Comparison of ENCODE assay signal across 21 mouse cellular contexts in the genomic region with DNA sequence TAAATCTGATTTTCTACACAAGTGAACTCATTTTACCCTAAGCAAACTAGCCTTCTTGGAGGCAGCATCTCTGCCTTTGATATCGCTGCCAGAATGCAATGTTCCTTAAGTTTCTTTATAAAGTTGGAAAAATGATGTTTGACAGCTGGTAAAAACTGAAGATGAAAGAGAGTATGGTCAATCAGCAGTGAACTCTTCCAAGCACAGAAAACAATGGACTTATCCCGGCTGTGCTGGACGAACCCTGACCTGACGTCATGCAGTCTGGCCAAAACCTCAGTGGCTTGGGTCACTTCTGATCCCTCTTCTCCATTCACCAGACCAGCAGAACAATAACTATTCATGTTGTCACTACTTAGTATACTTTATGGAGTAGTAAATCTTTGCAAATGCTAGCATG. TPM values are rescaled to one million over a fixed set of nuclear protein-coding genes. Genes with fewer than 3 reads are reported as not detected.
A peak's percentile ranks its signal among the peaks of the same experiment; 100 is the strongest.
DNase-seq lines count a peak whose midpoint lies in the region; ATAC-seq lines count a peak whose summit lies in the region.
"Had no signal": no experiment of that assay in that cellular context is flagged by ENCODE, and none has a peak within 500 bp of the region (broad histone marks: within the 10 kb centered on the region; RNA-seq: fewer than 3 reads in every experiment).

No protein-coding gene starts in this region.

- no peaks in the 10 kb centered on the region; the same call in 1 of the 2 replicates for H3K36me3 ChIP-seq in hindbrain, embryonic 12.5 days
- H3K36me3 ChIP-seq: embryonic facial prominence, embryonic 12.5 days; forebrain, embryonic 15.5 days; G1E; intestine, embryonic 15.5 days had no signal

- no peak overlapping the region for H3K4me3 ChIP-seq in hindbrain, embryonic 12.5 days
- H3K4me3 ChIP-seq: embryonic facial prominence, embryonic 12.5 days; forebrain, embryonic 15.5 days; intestine, embryonic 15.5 days had no signal

- 32% methylated on average over 4 of the region's 4 CpGs for WGBS in hindbrain, embryonic 12.5 days

- no peak overlapping the region for H3K27ac ChIP-seq in hindbrain, embryonic 12.5 days
- H3K27ac ChIP-seq: embryonic facial prominence, embryonic 12.5 days; forebrain, embryonic 15.5 days; hindbrain, embryonic 14.5 days; intestine, embryonic 15.5 days had no signal

- no peak overlapping the region for H3K4me2 ChIP-seq in hindbrain, embryonic 12.5 days (replicated peaks)
- H3K4me2 ChIP-seq: embryonic facial prominence, embryonic 12.5 days; forebrain, embryonic 15.5 days; hindbrain, embryonic 14.5 days; intestine, embryonic 15.5 days had no signal

- H3K4me1 ChIP-seq in hindbrain, embryonic 12.5 days = peaks cover 21% of the 10 kb centered on the region
- H3K4me1 ChIP-seq: embryonic facial prominence, embryonic 12.5 days; intestine, embryonic 15.5 days had no signal

- ATAC-seq in hindbrain, embryonic 12.5 days (ENCODE audit: low FRiP score) = no peak
- ATAC-seq: CD4-positive, CD25-positive, alpha-beta regulatory T cell, adult 4 months; forebrain, embryonic 15.5 days; intestine, embryonic 15.5 days had no signal

- intact Hi-C loops in gastrocnemius, postnatal 14 days (cut with DNase I; ENCODE audit: low total_unique reads) = no loop called here
- intact Hi-C loops in gastrocnemius, postnatal 36 days (cut with DNase I) = no loop called here

- H3K9ac ChIP-seq in hindbrain, embryonic 12.5 days = no peak overlapping the region
- H3K9ac ChIP-seq: embryonic facial prominence, embryonic 12.5 days; forebrain, embryonic 15.5 days; hindbrain, embryonic 14.5 days; intestine, embryonic 15.5 days had no signal

- peak; percentile 26 for DNase-seq in gastrocnemius, postnatal 14 days
- DNase-seq in gastrocnemius, postnatal 36 days = no peak
- DNase-seq in heart, postnatal 4 days = peak; percentile 24
- DNase-seq in heart, adult 18-20 months = no peak
- peak; percentile 46 to 64 for DNase-seq in kidney, postnatal 4 days
- DNase-seq in kidney, adult 18-20 months = no peak
- DNase-seq: adrenal gland, postnatal 10 days; B cell, adult 2 months; cerebellum, adult 11 months; cerebellum, adult 8-10 months; cerebellum, postnatal 14 days; embryo, embryonic 11 days had no signal

- H3K9me3 ChIP-seq in hindbrain, embryonic 12.5 days (replicated peaks) = no peaks in the 10 kb centered on the region
- H3K9me3 ChIP-seq: embryonic facial prominence, embryonic 12.5 days; forebrain, embryonic 15.5 days; intestine, embryonic 15.5 days had no signal

- H3K27me3 ChIP-seq in hindbrain, embryonic 12.5 days = no peaks in the 10 kb centered on the region
- H3K27me3 ChIP-seq: embryonic facial prominence, embryonic 12.5 days; forebrain, embryonic 15.5 days; intestine, embryonic 15.5 days had no signal

RNA-seq across cellular contexts. Expression of gene Dclk1, which starts 46.6 kb away (rescaled TPM):
- 10 to 100 TPM in 1 of 2 experiments, 1 to 10 TPM in 1; 9.2 to 11.1 TPM for total RNA-seq in gastrocnemius, postnatal 14 days (2021)
- total RNA-seq in gastrocnemius, postnatal 36 days (2021) = 1 to 10 TPM; 2.6 to 5.7 TPM
- 10 to 100 TPM; 13.8 to 14.0 TPM for total RNA-seq in heart, postnatal 4 days (2021)
- 1 to 10 TPM; 4.3 to 5.8 TPM for total RNA-seq in heart, adult 18-20 months (2021)
- polyA plus RNA-seq in hindbrain, embryonic 12.5 days (2016; fragmentation: Nextera tagmentation; extraction: Ambion mirVana) = 164 and 171 TPM in 2 replicates
- total RNA-seq: common myeloid progenitor, adult 5-6 weeks; hematopoietic stem cell, adult 5-6 weeks had no signal
- polyA plus RNA-seq: G1E had no signal

Comparison
In these comparisons a context has a peak if more than half of its experiments do, and no peak if none do; other contexts are left out.
1. DNase-seq: peak in gastrocnemius, postnatal 14 days (single experiment), heart, postnatal 4 days (single experiment) and kidney, postnatal 4 days (2 of 2); none in gastrocnemius, postnatal 36 days (0 of 2), heart, adult 18-20 months (0 of 2) and kidney, adult 18-20 months (single experiment).